Mouse (Mus musculus) ES-E14 (cell line): ENCODE data around the gene Fam13a. TPM values are rescaled to one million over a fixed set of nuclear protein-coding genes. Genes with fewer than 3 reads are reported as not detected.

ENCODE experiments used
- DNase-seq: peaks from one replicate; pipeline ENCODE4 v3.0.0-alpha.2; 2013; ENCODE audit warnings: low read depth, low spot score
- H3K27ac ChIP-seq: 2 replicates; pipeline ENCODE4 v1.5.1; 2012; ENCODE audit warnings: low read depth, mild to moderate bottlenecking, low read length, moderate library complexity, mixed read lengths; ENCODE audit not compliant: poor library complexity, insufficient read depth, severe bottlenecking
- H3K36me3 ChIP-seq: 2 replicates; pipeline ENCODE4 v1.6.1; 2012; ENCODE audit warnings: mild to moderate bottlenecking, low read length, moderate library complexity, mixed read lengths; ENCODE audit not compliant: control insufficient read depth, poor library complexity, insufficient read depth, severe bottlenecking
- H3K4me1 ChIP-seq, 2 experiments: fragments of 150-350 bp in 1 of 2; sonication (generic) in 1 of 2; 2 replicates each; pipeline ENCODE4 v1.6.1; 2012; ENCODE audit warnings: low read length in 2 of 2, mild to moderate bottlenecking in 1 of 2, mixed read lengths in 1 of 2; ENCODE audit not compliant: control insufficient read depth in 2 of 2, insufficient read depth in 2 of 2, poor library complexity in 1 of 2
- H3K4me3 ChIP-seq, 2 experiments: fragments of 150-350 bp in 1 of 2; sonication (generic) in 1 of 2; 2 replicates each; pipeline ENCODE4 v1.5.1; 2012; ENCODE audit warnings: low read length in 2 of 2, low read depth in 1 of 2, mild to moderate bottlenecking in 1 of 2, mixed read lengths in 1 of 2; ENCODE audit not compliant: insufficient read depth in 1 of 2, poor library complexity in 1 of 2, severe bottlenecking in 1 of 2
- H3K9ac ChIP-seq: 2 replicates; pipeline ENCODE4 v1.6.1; 2012; ENCODE audit warnings: low read depth, mild to moderate bottlenecking, low read length, mixed read lengths; ENCODE audit not compliant: poor library complexity, insufficient read depth, severe bottlenecking
- H3K9me3 ChIP-seq: fragments of 150-350 bp; sonication (generic); 2 replicates; pipeline ENCODE4 v1.6.1; 2012; ENCODE audit warnings: low read depth, mild to moderate bottlenecking, low read length; ENCODE audit not compliant: control insufficient read depth, insufficient read depth
- CHD2 ChIP-seq: IDR thresholded peaks from 2 replicates; pipeline ENCODE4 v1.6.1; 2014; ENCODE audit warnings: mild to moderate bottlenecking, low read depth, low read length, inconsistent platforms
- HCFC1 ChIP-seq: IDR thresholded peaks from 2 replicates; pipeline ENCODE4 v1.6.1; 2012; ENCODE audit warnings: low read length, inconsistent platforms, borderline replicate concordance; ENCODE audit not compliant: insufficient read depth
- MAFK ChIP-seq: IDR thresholded peaks from 2 replicates; pipeline ENCODE4 v1.6.1; 2014; ENCODE audit warnings: mild to moderate bottlenecking, low read depth, low read length, inconsistent platforms; ENCODE audit not compliant: insufficient read depth
- ZC3H11A ChIP-seq: IDR thresholded peaks from 2 replicates; pipeline ENCODE4 v1.6.1; 2012; ENCODE audit warnings: low read depth, mild to moderate bottlenecking, inconsistent platforms, low read length, borderline replicate concordance
- ZNF384 ChIP-seq: IDR thresholded peaks from 2 replicates; pipeline ENCODE4 v1.6.1; 2012; ENCODE audit warnings: low read depth, low read length, inconsistent platforms
- in situ Hi-C, 2 experiments: fragments of 600-800 bp; cut with MboI; formaldehyde crosslinking; loops; one replicate each; pipeline ENCODE4 v1.15.1; 2025; ENCODE audit warnings: low sequenced_read_pairs in 2 of 2, inconsistent platforms in 1 of 2; ENCODE audit not compliant: unreplicated experiment in 2 of 2
- total RNA-seq: library from RNA; depleted of rRNA; stranded (reverse); fragments of 300-350 nt; gene quantifications from 2 replicates; pipeline ENCODE4 v1.2.3, GENCODE M21; 2012

The Fam13a gene
- total RNA-seq, 1 experiment, result 0.27 TPM

DNA sequence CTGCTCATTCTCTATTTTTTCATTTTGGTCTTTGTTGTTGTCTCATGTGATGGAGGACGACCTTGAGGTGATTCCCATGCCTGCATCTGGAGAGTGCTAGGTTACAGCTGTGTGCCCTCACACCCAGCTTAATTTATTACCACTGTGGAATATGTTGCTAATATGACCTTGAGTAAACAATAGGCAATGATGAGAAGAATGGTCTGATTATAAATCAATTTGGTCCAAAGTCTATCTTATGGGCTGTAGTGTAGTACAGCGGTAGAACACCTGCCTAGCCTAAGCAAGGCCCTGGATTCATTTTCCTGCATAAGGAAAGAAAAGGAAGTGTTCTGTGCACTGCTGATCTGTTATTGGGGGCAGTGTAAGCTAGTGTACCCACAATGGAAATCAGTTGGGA, 49.9 kb downstream of the Fam13a start:
- Histone ChIP-seq H3K4me1 (no peaks in the 10 kb centered on the region), H3K9ac (no peak overlapping the region), H3K9me3 (no peaks in the 10 kb centered on the region), H3K4me3 (no peak overlapping the region), H3K36me3 (no peaks in the 10 kb centered on the region), H3K27ac (no peak overlapping the region)
- DNase-seq, result no peak
- in situ Hi-C loops, result no loop called here
- no peak for TF ChIP-seq MAFK
- no peak for TF ChIP-seq HCFC1
- TF ChIP-seq ZNF384, result no peak
- TF ChIP-seq CHD2, result no peak
- no peak for TF ChIP-seq ZC3H11A

DNA sequence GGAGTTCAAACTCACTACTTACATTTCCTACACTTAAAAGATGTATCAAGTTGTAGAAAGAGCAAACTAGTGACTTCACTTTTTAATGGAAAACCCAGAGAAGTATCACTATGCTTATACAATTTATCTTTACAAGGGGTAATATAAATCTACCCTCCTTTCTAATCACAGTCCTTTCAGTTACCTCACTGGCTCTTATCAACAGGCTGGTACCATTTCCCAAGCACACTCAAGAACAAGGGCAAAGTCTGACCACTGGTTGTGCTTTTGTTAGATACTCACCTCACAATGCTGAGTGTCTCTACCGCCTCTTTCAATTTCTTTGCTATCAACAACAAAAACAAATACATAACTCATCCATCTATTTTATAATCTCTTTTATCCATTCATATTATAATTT, 51.5 kb downstream of the Fam13a start:
- TF ChIP-seq CHD2 (no peak), MAFK (no peak), ZNF384 (no peak), ZC3H11A (no peak), HCFC1 (no peak)
- Histone ChIP-seq H3K9ac (no peak overlapping the region), H3K4me1 (no peaks in the 10 kb centered on the region), H3K4me3 (no peak overlapping the region), H3K27ac (no peak overlapping the region), H3K9me3 (no peaks in the 10 kb centered on the region), H3K36me3 (no peaks in the 10 kb centered on the region)
- in situ Hi-C loops, result no loop called here
- DNase-seq, result no peak

DNA sequence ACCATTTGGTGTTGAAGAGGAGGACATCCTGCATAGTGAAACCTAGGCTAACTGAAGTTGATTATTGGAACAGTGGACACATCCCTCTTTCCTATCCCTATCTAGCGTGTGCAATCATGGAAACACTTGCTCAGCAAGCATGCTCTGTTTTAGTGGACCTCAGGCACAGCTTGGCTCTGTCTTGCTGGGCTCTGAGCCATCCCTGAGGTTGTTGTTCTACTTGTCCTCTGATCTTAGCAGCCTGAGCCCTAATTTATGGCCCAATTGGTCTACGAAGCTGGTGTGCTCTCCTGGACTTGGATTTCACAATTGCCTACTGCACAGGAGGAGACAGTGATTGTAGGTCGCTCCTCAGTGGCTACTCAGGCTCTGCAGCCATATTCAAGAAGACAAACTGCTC, 56.1 kb downstream of the Fam13a start:
- H3K9ac ChIP-seq, result no peak overlapping the region
- TF ChIP-seq MAFK (no peak), ZNF384 (no peak), HCFC1 (no peak), CHD2 (no peak), ZC3H11A (no peak)
- H3K9me3 ChIP-seq, result no peaks in the 10 kb centered on the region
- no peak for DNase-seq
- H3K27ac ChIP-seq, result no peak overlapping the region
- in situ Hi-C loops, result no loop called here
- no peaks in the 10 kb centered on the region for H3K36me3 ChIP-seq
- no peak overlapping the region for H3K4me3 ChIP-seq
- no peaks in the 10 kb centered on the region for H3K4me1 ChIP-seq

- DNase-seq, result no peak
- in situ Hi-C loops, result no loop called here
- H3K9me3 ChIP-seq, result no peaks in the 10 kb centered on the region
- H3K27ac ChIP-seq, result no peak overlapping the region
- H3K9ac ChIP-seq, result no peak overlapping the region
- TF ChIP-seq CHD2 (no peak), MAFK (no peak), HCFC1 (no peak), ZC3H11A (no peak), ZNF384 (no peak)
- no peaks in the 10 kb centered on the region for H3K4me1 ChIP-seq
- H3K4me3 ChIP-seq, result no peak overlapping the region
- H3K36me3 ChIP-seq, result no peaks in the 10 kb centered on the region
Observed at GRCm38 (mm10) chr6:58965071-58965831, 59.1 kb downstream of the Fam13a start.

DNA sequence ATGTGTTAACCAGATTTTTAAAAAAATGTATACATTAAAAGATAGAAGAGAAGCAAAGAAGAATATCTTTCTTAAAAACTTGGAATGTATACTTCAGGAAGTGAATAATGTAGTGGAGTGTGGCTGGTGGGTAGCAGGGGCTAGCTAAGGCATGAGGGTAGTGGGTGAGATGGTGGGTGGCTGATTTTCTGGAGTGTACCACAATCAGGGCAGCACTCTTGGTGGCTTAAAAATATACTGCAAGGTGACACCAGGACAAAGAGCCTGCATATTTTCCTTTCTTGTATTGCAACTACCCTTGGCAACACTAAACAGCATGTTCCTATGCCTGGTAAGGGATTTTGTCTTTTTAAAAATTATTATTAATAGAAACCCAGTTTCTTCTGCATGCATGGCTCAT, 59.8 kb downstream of the Fam13a start:
- in situ Hi-C loops, result no loop called here

More for the DNA sequence above, 59.8 kb downstream of the Fam13a start:
- no peak overlapping the region for H3K27ac ChIP-seq
- H3K4me1 ChIP-seq, result no peaks in the 10 kb centered on the region
- no peak overlapping the region for H3K4me3 ChIP-seq
- H3K9ac ChIP-seq, result no peak overlapping the region
- H3K36me3 ChIP-seq, result no peaks in the 10 kb centered on the region
- no peaks in the 10 kb centered on the region for H3K9me3 ChIP-seq
- no peak for DNase-seq
- TF ChIP-seq CHD2 (no peak), ZNF384 (no peak), HCFC1 (no peak), MAFK (no peak)
